Mouse (Mus musculus) mature B cell (primary cell): ENCODE measurements around the gene Arsb.

ENCODE experiments used
- in situ Hi-C: fragments of 300-500 bp; cut with MboI; formaldehyde crosslinking; loops from 2 replicates; pipeline ENCODE4 v1.14.3; 2019

The Arsb gene

DNA sequence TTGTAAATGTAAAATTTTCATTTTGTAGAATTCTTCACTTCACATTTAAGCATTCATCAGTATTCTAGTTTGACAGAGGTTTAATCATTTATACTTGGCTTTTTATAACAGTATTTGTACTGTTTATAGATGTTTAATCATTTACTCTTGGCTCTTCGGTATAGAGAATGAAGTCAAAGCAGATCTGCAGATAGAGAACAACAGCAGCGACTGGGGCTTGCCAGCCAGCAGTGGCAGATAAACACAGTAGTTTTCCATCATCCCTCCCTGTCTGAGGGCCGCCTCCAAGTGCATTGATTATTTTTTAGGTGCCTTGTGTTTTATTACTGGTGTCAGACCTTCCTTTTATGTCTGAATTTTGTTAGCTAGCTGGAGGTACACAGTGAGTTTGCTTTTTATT is 118.6 kb downstream of the Arsb start:
- in situ Hi-C loops: no loop called here

DNA sequence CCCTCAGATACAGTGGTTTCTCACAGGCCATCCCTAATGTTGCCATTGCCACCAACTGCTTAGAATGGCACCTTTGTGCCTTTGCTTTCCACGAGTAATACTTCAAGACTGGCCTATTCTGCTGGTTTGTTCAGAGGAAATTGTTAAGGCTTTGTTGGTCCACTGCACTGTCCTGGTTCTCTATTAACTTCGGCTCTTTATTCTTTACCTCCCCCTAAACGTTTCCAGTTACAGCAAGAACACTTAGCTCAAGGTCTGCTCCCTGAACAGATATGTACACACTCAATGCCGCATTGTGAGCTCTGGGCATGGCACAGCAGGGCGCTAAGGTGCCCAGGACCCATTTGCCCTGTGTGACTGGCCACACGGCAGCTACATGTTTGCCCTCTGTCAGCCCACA is 119.8 kb downstream of the Arsb start:
- in situ Hi-C loops: no loop called here

- in situ Hi-C loops: no loop called here
Measured at GRCm38 (mm10) chr13:93892101-93892500, 120.7 kb downstream of the Arsb start.

GRCm38 (mm10) chr13:93894105-93894504 is 122.7 kb downstream of the Arsb start:
- in situ Hi-C loops: no loop called here

GRCm38 (mm10) chr13:93895430-93895829 is 124.0 kb downstream of the Arsb start:
- in situ Hi-C loops: no loop called here

- in situ Hi-C loops: no loop called here
Measured at GRCm38 (mm10) chr13:93897943-93898826, 126.8 kb downstream of the Arsb start.

DNA sequence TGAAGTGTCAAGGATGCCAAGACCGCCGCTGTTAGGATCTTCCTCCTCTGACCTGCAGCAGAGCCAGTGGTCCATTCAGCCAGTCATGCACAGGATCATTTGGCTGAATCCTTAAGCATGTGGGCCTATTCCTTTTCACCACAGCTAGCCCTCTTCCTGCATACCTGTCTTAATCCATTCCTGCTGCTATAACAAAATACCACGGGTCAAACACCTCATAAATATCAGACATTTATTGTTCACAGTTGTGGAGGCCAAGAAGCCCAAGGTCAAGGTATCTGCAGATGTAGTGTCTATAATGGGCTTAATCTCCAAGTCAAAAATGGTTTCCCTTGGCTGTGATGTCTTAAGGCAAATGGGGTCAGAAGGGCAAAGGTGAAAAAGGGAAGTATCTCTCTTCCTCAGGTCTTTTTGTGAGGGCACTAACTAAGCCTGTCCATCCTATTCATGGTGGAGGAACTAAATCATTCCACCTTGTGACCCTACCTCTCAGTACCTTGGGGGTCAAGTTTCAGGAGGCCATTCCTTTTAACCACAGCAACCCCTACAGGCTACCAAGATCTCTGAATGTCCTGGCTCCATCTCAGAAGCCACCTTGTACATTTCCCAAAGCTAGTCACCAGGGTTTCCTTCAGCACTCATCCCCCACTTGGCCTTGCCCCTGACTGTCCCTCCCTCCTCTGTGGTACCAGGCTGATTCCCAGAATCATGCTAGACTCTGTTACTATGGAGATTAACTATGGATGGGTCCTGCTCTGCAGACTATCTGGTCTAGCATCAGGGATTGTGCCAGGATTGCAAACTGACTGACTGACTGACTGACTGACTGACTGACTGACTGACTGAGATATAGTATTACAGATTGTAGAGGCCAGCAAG is 128.2 kb downstream of the Arsb start:
- in situ Hi-C loops: no loop called here

- in situ Hi-C loops: no loop called here
Measured at GRCm38 (mm10) chr13:93900934-93901626, 129.7 kb downstream of the Arsb start.

DNA sequence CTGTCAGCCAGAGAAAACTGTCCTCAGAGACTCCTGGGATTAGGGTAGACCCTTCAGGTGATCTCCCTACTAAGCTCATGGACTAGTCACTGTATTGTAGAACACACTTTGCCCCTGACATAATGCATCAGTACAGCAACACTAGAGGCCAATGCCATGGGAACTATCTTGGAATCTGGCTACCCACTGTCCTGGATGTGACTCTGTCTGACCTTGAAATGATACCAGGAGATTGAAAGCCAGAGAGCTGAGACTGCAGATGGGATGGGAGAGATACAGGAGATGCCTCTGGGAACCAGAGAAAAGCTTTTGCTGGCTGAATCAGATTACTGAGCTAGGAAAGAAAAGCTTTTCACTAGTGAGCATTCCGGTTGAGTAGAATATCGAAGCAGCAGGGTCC is 130.7 kb downstream of the Arsb start:
- in situ Hi-C loops: no loop called here

GRCm38 (mm10) chr13:93906552-93907245 is 135.3 kb downstream of the Arsb start:
- in situ Hi-C loops: no loop called here

GRCm38 (mm10) chr13:93907971-93908370 is 136.5 kb downstream of the Arsb start:
- in situ Hi-C loops: no loop called here

GRCm38 (mm10) chr13:93909847-93910246 is 138.4 kb downstream of the Arsb start:
- in situ Hi-C loops: no loop called here

GRCm38 (mm10) chr13:93911037-93911436 is 139.6 kb downstream of the Arsb start:
- in situ Hi-C loops: no loop called here

DNA sequence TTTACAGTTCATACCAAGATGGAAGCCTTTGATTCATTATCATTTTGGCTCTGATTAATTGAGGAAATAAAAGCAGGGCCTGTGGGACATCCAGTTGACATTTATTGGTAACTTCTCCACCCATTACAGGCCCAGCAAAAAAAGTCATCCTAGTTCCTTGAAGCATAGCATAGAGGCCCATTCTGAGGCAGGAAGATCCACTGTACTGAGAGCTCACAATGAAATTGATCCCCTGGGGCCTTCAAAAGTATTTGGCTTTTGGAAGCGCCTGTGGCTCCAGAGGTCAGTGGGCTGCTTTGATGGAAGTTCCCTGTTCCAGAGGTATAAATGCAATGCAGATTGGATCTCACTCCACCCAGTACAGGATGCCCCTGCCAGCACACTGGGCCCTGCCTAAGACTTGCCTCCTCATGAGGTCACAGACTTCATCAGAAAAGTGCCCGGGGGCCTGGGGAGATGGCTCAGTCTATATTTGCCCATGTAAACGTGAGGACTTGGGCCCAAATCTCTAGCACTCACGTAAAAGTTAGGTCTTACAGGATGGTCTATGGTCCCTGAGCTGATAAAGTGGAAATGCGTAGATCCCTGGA is 141.0 kb downstream of the Arsb start:
- in situ Hi-C loops: no loop called here

DNA sequence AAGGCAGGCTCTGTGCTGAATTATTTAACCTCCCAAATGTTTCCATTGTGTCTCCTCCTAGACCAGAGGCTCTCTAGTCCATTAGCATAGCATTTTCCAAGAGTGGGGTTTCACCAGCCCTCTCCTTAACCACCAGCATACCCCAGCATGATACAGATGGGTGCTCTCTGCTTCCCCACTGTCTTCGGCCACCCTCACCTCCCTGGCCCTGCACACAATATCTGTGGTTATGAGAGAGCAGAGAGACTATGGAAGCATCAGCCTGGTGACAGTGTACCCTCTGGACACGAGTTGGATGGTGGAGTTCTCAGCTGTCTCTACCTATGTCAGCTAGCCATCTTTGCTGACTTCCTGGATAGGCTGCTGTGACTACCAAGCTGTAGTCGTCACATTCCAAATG is 142.8 kb downstream of the Arsb start:
- in situ Hi-C loops: no loop called here

GRCm38 (mm10) chr13:93915641-93916570 is 144.5 kb downstream of the Arsb start:
- in situ Hi-C loops: no loop called here

DNA sequence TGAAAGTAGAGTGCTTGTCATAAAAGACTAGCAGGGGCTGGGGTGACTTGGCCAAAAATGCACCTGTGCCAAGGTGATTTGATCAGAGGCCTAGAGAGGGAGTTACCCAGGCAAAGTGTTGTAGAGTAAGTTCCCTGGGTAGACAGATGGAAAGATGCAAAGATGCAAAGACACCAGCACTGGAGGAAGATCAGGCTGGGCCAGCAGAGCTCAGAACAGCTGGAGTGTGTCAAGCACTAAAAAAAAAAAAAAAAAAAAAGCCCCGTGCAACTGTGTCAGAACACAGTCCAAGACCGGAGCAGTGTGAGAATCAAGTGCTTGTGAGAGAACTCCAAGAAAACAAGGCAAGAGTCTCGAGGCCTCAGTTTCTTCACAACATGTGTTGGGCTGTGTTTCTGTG is 148.1 kb downstream of the Arsb start:
- in situ Hi-C loops: no loop called here

GRCm38 (mm10) chr13:93920080-93920785 is 148.8 kb downstream of the Arsb start:
- in situ Hi-C loops: no loop called here

DNA sequence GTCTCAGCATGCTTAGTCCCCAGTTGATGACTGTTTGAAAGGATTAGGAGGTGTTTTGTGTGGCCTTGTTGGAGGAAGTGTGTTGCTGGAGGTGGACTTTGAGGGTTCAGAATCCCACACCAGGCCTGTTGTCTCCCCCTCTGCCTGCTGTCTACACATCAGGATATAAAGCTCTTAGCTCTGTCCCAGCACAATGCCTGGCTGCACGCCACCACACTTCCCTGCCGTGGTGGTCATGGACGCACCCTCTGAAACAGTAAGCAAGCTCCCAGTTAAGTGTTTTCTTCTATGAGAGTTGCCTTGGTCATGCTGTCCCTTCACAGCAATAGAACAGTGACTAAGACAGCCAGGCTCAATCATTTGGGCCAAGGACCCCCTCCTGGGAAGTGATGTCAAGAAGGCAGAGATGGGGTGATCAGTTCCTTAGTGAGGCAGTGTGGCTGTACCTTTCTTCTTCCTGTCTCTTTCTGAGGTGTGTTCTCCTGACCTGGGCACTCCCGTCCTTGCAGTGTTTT is 149.4 kb downstream of the Arsb start:
- in situ Hi-C loops: no loop called here
